Mouse (Mus musculus): ENCODE data around the gene Hmga2. TPM values are rescaled to one million over a fixed set of nuclear protein-coding genes. Genes with fewer than 3 reads are reported as not detected.

Gene Hmga2
- total and polyA plus RNA-seq, 3 experiments, result 0.15 TPM; not detected in 2

DNA sequence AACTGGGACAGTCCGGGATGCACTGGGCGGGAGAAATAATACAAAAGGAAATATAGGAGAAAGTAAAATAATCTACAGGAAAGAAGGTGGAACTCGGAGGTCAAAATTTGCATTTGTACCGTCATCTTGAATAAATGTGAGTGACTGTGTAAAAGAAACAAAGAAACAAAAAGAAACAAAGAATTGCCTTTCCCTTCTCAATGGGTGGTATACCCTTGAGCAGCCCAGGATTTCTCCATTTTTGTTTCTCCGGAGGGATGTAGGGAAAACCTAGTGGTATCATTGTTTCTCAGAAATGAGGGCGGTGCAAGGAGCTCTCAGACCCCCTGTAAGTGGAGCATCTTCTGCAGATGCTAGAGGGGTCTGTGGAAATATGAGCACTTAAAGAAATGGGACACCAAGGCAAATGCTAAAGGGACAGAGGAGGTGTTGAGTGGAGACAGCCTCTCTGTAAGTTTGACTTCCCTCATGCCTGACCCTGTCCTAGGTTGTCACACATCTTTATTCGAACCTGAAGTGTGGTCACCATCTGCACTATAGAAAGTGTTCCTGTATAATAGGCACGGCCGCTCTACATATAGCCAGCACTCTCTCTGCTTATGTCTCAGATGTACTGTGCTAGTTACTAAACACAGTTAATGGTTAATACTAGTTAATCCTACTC, 45.8 kb upstream of the Hmga2 start:
- TF ChIP-seq TCF12 (IDR thresholded peaks at IDR 0.05; ENCODE audit: low read depth, low read length), result no peak
- no peak for TF ChIP-seq TAL1 (IDR thresholded peaks at IDR 0.05; ENCODE audit: low read length)
- TF ChIP-seq BHLHE40 (IDR thresholded peaks at IDR 0.05; ENCODE audit: borderline replicate concordance, low read depth, low read length), result no peak
- TF ChIP-seq ELF1 (IDR thresholded peaks at IDR 0.05; ENCODE audit: low read depth, low read length), result no peak
- no peak for TF ChIP-seq MYC (IDR thresholded peaks at IDR 0.05; ENCODE audit: low read depth, low read length)
- TF ChIP-seq USF1 (IDR thresholded peaks at IDR 0.05; ENCODE audit: low read depth, low read length), result no peak
- TF ChIP-seq ZKSCAN1 (IDR thresholded peaks at IDR 0.05; ENCODE audit: low read depth, low read length), result no peak
- no peak for TF ChIP-seq E2F4 (IDR thresholded peaks at IDR 0.05; ENCODE audit: borderline replicate concordance, low read depth, low read length)
- H3K9me3 ChIP-seq (replicated peaks; ENCODE audit: insufficient read depth, low read length), result no peaks in the 10 kb centered on the region
- no peaks in the 10 kb centered on the region for H3K36me3 ChIP-seq (ENCODE audit: control insufficient read depth in 1 of 2, insufficient read depth in 2 of 2, low read length in 2 of 2)
- H3K4me3 ChIP-seq (ENCODE audit: control insufficient read depth in 1 of 2, insufficient read depth in 1 of 2, low read depth in 2 of 2, low read length in 2 of 2), result no peak overlapping the region
- H3K27me3 ChIP-seq (ENCODE audit: control insufficient read depth in 1 of 2, insufficient read depth in 2 of 2, low read length in 2 of 2), result no peaks in the 10 kb centered on the region; a peak in 1 of 4 replicates
- DNase-seq (ENCODE audit: low read depth, low spot score), result no peak
- no peak overlapping the region for H3K9ac ChIP-seq (ENCODE audit: control insufficient read depth, low read depth, low read length, poor library complexity, severe bottlenecking)
- no peaks in the 10 kb centered on the region for H3K4me1 ChIP-seq (ENCODE audit: control insufficient read depth in 1 of 2, insufficient read depth in 2 of 2, low read length in 2 of 2)
- H3K27ac ChIP-seq (ENCODE audit: control insufficient read depth, low read depth, low read length), result no peak overlapping the region
- H3K79me2 ChIP-seq (ENCODE audit: control insufficient read depth, insufficient read depth, low read length, poor library complexity), result no peaks in the 10 kb centered on the region

DNA sequence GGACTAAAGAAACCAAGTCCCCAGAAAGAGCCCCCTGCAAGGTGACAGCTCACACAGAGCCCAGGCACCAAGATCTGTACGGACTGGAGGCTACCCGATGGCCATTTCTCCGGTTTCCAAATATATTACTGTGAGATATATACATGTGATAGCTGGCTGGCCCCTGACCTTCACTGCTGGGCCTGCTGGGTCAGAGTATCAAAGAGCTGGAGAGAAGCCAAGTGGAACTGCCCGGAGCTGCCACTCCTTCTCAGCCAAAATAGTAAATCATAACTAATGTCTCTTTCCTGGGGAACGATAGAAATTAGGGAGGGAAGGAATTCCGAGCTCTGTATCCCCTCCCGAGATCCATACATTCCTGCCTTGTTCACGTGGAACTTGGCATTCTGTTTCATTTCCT, 40.0 kb upstream of the Hmga2 start:
- TF ChIP-seq GABPA (IDR thresholded peaks at IDR 0.05; ENCODE audit: low read depth, low read length) (no peak), RCOR1 (IDR thresholded peaks at IDR 0.05; ENCODE audit: low read depth, low read length) (no peak), RAD21 (IDR thresholded peaks at IDR 0.05; ENCODE audit: low read depth, low read length) (no peak), TCF12 (IDR thresholded peaks at IDR 0.05; ENCODE audit: low read depth, low read length) (no peak), NRF1 (IDR thresholded peaks at IDR 0.05; ENCODE audit: insufficient read depth, low read depth, low read length, poor library complexity, severe bottlenecking) (no peak), UBTF (IDR thresholded peaks at IDR 0.05; ENCODE audit: borderline replicate concordance, insufficient read depth, low read depth, low read length) (no peak), ZNF384 (IDR thresholded peaks at IDR 0.05; ENCODE audit: low read depth, low read length) (no peak), MEF2A (IDR thresholded peaks at IDR 0.05; ENCODE audit: extremely low read depth, insufficient replicate concordance, low read depth, low read length, poor library complexity, severe bottlenecking) (no peak), ZKSCAN1 (IDR thresholded peaks at IDR 0.05; ENCODE audit: low read depth, low read length) (no peak), E2F4 (IDR thresholded peaks at IDR 0.05; ENCODE audit: borderline replicate concordance, low read depth, low read length) (no peak), ZC3H11A (IDR thresholded peaks at IDR 0.05; ENCODE audit: low read depth, low read length) (no peak), CHD2 (IDR thresholded peaks at IDR 0.05; ENCODE audit: low read length) (no peak), EP300 (IDR thresholded peaks at IDR 0.05; ENCODE audit: low read depth in 1 of 2, low read length in 2 of 2) (no peak), MAX (IDR thresholded peaks at IDR 0.05; ENCODE audit: low read length) (no peak), CHD1 (IDR thresholded peaks at IDR 0.05; ENCODE audit: low read depth, low read length) (no peak), TBP (IDR thresholded peaks at IDR 0.05; ENCODE audit: low read depth, low read length) (no peak)
- Histone ChIP-seq H3K27ac (ENCODE audit: control insufficient read depth, low read depth, low read length) (no peak overlapping the region), H3K4me3 (ENCODE audit: control insufficient read depth in 1 of 2, insufficient read depth in 1 of 2, low read depth in 2 of 2, low read length in 2 of 2) (no peak overlapping the region), H3K36me3 (ENCODE audit: control insufficient read depth in 1 of 2, insufficient read depth in 2 of 2, low read length in 2 of 2) (no peaks in the 10 kb centered on the region), H3K79me2 (ENCODE audit: control insufficient read depth, insufficient read depth, low read length, poor library complexity) (no peaks in the 10 kb centered on the region), H3K9me3 (replicated peaks; ENCODE audit: insufficient read depth, low read length) (no peaks in the 10 kb centered on the region), H3K27me3 (ENCODE audit: control insufficient read depth in 1 of 2, insufficient read depth in 2 of 2, low read length in 2 of 2) (no peaks in the 10 kb centered on the region), H3K4me1 (ENCODE audit: control insufficient read depth in 1 of 2, insufficient read depth in 2 of 2, low read length in 2 of 2) (no peaks in the 10 kb centered on the region), H3K9ac (ENCODE audit: control insufficient read depth, low read depth, low read length, poor library complexity, severe bottlenecking) (no peak overlapping the region)
- no peak for DNase-seq (ENCODE audit: low read depth, low spot score)
